Mouse (Mus musculus): ENCODE results near the gene Olfr1106. TPM values are rescaled to one million over a fixed set of nuclear protein-coding genes. Genes with fewer than 3 reads are reported as not detected.

Olfr1106 gene
- polyA plus RNA-seq (2015; fragmentation: Illumina TruSeq; extraction: RNeasy Lipid Tissue Mini Kit (QIAGEN cat#74804); ENCODE audit: low read depth, low replicate concordance): not detected

DNA sequence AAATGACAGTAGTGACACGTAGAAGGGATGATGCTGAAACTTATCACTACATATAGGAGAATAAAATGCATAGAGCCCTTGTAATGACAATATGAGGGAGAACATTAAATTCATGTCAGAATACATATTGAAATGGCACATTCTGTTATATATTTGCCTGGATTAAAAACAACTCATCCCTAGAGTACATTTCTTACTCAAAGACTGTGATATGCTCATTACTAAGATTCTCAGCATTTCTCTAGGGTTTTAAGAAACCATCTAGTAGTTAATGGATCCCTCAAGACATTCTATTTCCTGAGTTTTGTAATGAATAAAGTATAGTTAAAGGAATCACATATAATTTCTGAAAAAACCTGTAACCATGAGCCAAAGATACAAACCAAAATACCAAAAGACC lies at the start of gene Olfr1106:
TSS of gene Olfr1106 (minus strand) at position 101 of the 400 bp plus-strand sequence.

GRCm38 (mm10) chr2:87095908-87096307 lies 43.8 kb upstream of the Olfr1106 start, which contains the start of gene Olfr1109:
TSS of gene Olfr1109 (minus strand) at chr2:87096008.

DNA sequence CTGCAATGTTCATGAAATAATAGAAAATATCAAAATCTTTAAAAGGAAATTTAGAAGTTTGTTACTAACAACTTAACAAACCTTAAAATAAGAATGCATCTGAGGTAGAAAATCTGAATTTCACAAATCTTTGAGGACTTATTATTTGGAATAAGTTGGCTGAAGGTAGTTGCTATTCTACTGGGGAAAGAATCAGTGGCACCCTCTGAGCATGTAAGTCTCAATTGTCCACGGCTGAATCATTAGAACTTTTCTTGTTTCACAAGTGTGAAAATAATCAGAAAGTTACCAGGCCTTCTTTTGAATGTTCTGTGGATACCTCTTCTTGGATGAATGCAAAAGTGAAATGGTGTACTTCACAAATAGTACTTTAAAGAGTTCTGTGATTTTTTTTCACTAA lies 23.6 kb upstream of the Olfr1106 start, which contains the start of gene Olfr1107:
TSS of gene Olfr1107 (minus strand) at position 101 of the 400 bp plus-strand sequence.

GRCm38 (mm10) chr2:87036431-87036830 lies 15.6 kb downstream of the Olfr1106 start, which contains the start of gene Olfr1105:
TSS of gene Olfr1105 (minus strand) at chr2:87036531.

GRCm38 (mm10) chr2:87026980-87027379 lies 25.1 kb downstream of the Olfr1106 start, which contains the start of gene Olfr1104:
TSS of gene Olfr1104 (minus strand) at chr2:87027080.

DNA sequence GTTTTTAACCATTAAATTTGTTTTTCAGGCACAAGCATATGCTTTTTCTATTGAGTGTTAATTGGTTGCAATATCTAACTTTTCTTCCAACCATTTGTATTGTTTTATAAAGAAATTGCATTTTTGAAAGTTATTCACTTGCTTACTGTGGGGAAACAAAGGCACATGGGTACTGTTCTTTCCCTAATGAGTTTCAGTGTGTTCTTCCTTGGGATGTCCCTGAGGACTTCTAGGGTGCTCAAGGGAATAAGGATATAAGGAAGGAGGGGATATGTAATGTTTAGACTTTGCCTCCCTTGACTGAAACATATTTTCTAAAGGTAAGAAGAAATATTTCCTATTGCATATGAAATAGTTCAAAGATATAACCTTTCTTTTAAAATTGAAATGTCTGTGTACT lies 54.0 kb downstream of the Olfr1106 start, which contains the start of gene Olfr1102:
TSS of gene Olfr1102 (plus strand) at position 301 of the 400 bp plus-strand sequence.

Other genes with a start within 250 kb of the Olfr1106 start
- not detected for gene Olfr141, start 242.3 kb downstream of the Olfr1106 start, polyA plus RNA-seq (2015; fragmentation: Illumina TruSeq; extraction: RNeasy Lipid Tissue Mini Kit (QIAGEN cat#74804); ENCODE audit: low read depth, low replicate concordance)
- not detected for gene Olfr1094, start 227.6 kb downstream of the Olfr1106 start, polyA plus RNA-seq (2015; fragmentation: Illumina TruSeq; extraction: RNeasy Lipid Tissue Mini Kit (QIAGEN cat#74804); ENCODE audit: low read depth, low replicate concordance)
- gene Olfr1095, start 200.6 kb downstream of the Olfr1106 start, polyA plus RNA-seq (2015; fragmentation: Illumina TruSeq; extraction: RNeasy Lipid Tissue Mini Kit (QIAGEN cat#74804); ENCODE audit: low read depth, low replicate concordance): not detected
- gene Gm13723, start 177.5 kb downstream of the Olfr1106 start, polyA plus RNA-seq (2015; fragmentation: Illumina TruSeq; extraction: RNeasy Lipid Tissue Mini Kit (QIAGEN cat#74804); ENCODE audit: low read depth, low replicate concordance): not detected
- gene Olfr1097, start 160.1 kb downstream of the Olfr1106 start, polyA plus RNA-seq (2015; fragmentation: Illumina TruSeq; extraction: RNeasy Lipid Tissue Mini Kit (QIAGEN cat#74804); ENCODE audit: low read depth, low replicate concordance): not detected
- gene Olfr1098, start 127.7 kb downstream of the Olfr1106 start, polyA plus RNA-seq (2015; fragmentation: Illumina TruSeq; extraction: RNeasy Lipid Tissue Mini Kit (QIAGEN cat#74804); ENCODE audit: low read depth, low replicate concordance): not detected
- not detected for gene Olfr1099, start 91.6 kb downstream of the Olfr1106 start, polyA plus RNA-seq (2015; fragmentation: Illumina TruSeq; extraction: RNeasy Lipid Tissue Mini Kit (QIAGEN cat#74804); ENCODE audit: low read depth, low replicate concordance)
- not detected for gene Olfr1100, start 72.3 kb downstream of the Olfr1106 start, polyA plus RNA-seq (2015; fragmentation: Illumina TruSeq; extraction: RNeasy Lipid Tissue Mini Kit (QIAGEN cat#74804); ENCODE audit: low read depth, low replicate concordance)
- not detected for gene Olfr1101, start 61.1 kb downstream of the Olfr1106 start, polyA plus RNA-seq (2015; fragmentation: Illumina TruSeq; extraction: RNeasy Lipid Tissue Mini Kit (QIAGEN cat#74804); ENCODE audit: low read depth, low replicate concordance)
- not detected for gene Olfr1102, start 53.9 kb downstream of the Olfr1106 start, polyA plus RNA-seq (2015; fragmentation: Illumina TruSeq; extraction: RNeasy Lipid Tissue Mini Kit (QIAGEN cat#74804); ENCODE audit: low read depth, low replicate concordance)
- not detected for gene Olfr1104, start 25.2 kb downstream of the Olfr1106 start, polyA plus RNA-seq (2015; fragmentation: Illumina TruSeq; extraction: RNeasy Lipid Tissue Mini Kit (QIAGEN cat#74804); ENCODE audit: low read depth, low replicate concordance)
- not detected for gene Olfr1105, start 15.7 kb downstream of the Olfr1106 start, polyA plus RNA-seq (2015; fragmentation: Illumina TruSeq; extraction: RNeasy Lipid Tissue Mini Kit (QIAGEN cat#74804); ENCODE audit: low read depth, low replicate concordance)
- not detected for gene Olfr1107, start 23.5 kb upstream of the Olfr1106 start, polyA plus RNA-seq (2015; fragmentation: Illumina TruSeq; extraction: RNeasy Lipid Tissue Mini Kit (QIAGEN cat#74804); ENCODE audit: low read depth, low replicate concordance)
- gene Olfr1109, start 43.7 kb upstream of the Olfr1106 start, polyA plus RNA-seq (2015; fragmentation: Illumina TruSeq; extraction: RNeasy Lipid Tissue Mini Kit (QIAGEN cat#74804); ENCODE audit: low read depth, low replicate concordance): not detected
- gene Olfr259, start 62.3 kb upstream of the Olfr1106 start, polyA plus RNA-seq (2015; fragmentation: Illumina TruSeq; extraction: RNeasy Lipid Tissue Mini Kit (QIAGEN cat#74804); ENCODE audit: low read depth, low replicate concordance): not detected
- not detected for gene Olfr1110, start 88.0 kb upstream of the Olfr1106 start, polyA plus RNA-seq (2015; fragmentation: Illumina TruSeq; extraction: RNeasy Lipid Tissue Mini Kit (QIAGEN cat#74804); ENCODE audit: low read depth, low replicate concordance)
- not detected for gene Olfr1111, start 100.4 kb upstream of the Olfr1106 start, polyA plus RNA-seq (2015; fragmentation: Illumina TruSeq; extraction: RNeasy Lipid Tissue Mini Kit (QIAGEN cat#74804); ENCODE audit: low read depth, low replicate concordance)
- gene Olfr1112, start 135.5 kb upstream of the Olfr1106 start, polyA plus RNA-seq (2015; fragmentation: Illumina TruSeq; extraction: RNeasy Lipid Tissue Mini Kit (QIAGEN cat#74804); ENCODE audit: low read depth, low replicate concordance): not detected
- gene Olfr1113, start 156.7 kb upstream of the Olfr1106 start, polyA plus RNA-seq (2015; fragmentation: Illumina TruSeq; extraction: RNeasy Lipid Tissue Mini Kit (QIAGEN cat#74804); ENCODE audit: low read depth, low replicate concordance): not detected
- gene Olfr1115, start 195.7 kb upstream of the Olfr1106 start, polyA plus RNA-seq (2015; fragmentation: Illumina TruSeq; extraction: RNeasy Lipid Tissue Mini Kit (QIAGEN cat#74804); ENCODE audit: low read depth, low replicate concordance): not detected
- gene Olfr1116, start 215.3 kb upstream of the Olfr1106 start, polyA plus RNA-seq (2015; fragmentation: Illumina TruSeq; extraction: RNeasy Lipid Tissue Mini Kit (QIAGEN cat#74804); ENCODE audit: low read depth, low replicate concordance): not detected